Mouse (Mus musculus): ENCODE data around the gene Klhl29.

GRCm38 (mm10) chr12:5301841-5302240 lies 73.6 kb downstream of the Klhl29 start:
- TF ChIP-seq CTCF (IDR thresholded peaks at IDR 0.05; ENCODE audit: borderline replicate concordance, insufficient read depth, low read length) = no peak
- no peak for TF ChIP-seq POLR2A (IDR thresholded peaks at IDR 0.05; ENCODE audit: low read depth, low read length)
